Mouse (Mus musculus) myocyte (in vitro differentiated cells): ENCODE results near the gene Lmo3.

Experiments
- E2F4 ChIP-seq: IDR thresholded peaks from one replicate; pipeline ENCODE4 v1.6.1; 2011; ENCODE audit warnings: mild to moderate bottlenecking, control low read depth, moderate library complexity; ENCODE audit not compliant: insufficient read depth
- POLR2A ChIP-seq: IDR thresholded peaks from one replicate; pipeline ENCODE4 v1.6.1; 2011; ENCODE audit warnings: low read depth, mild to moderate bottlenecking, control low read depth, moderate library complexity; ENCODE audit not compliant: insufficient read length
- POLR2AphosphoS2 ChIP-seq: IDR thresholded peaks from one replicate; pipeline ENCODE4 v1.6.1; 2011; ENCODE audit warnings: low read depth, control low read depth; ENCODE audit not compliant: insufficient read length
- SRF ChIP-seq: IDR thresholded peaks from one replicate; pipeline ENCODE4 v1.6.1; 2011; ENCODE audit warnings: low read depth; ENCODE audit not compliant: control insufficient read depth, insufficient read length
- TCF12 ChIP-seq: IDR thresholded peaks from one replicate; pipeline ENCODE4 v1.6.1; 2011; ENCODE audit warnings: mild to moderate bottlenecking, control low read depth; ENCODE audit not compliant: poor library complexity, insufficient read depth, severe bottlenecking
- USF1 ChIP-seq: IDR thresholded peaks from one replicate; pipeline ENCODE4 v1.6.1; 2011; ENCODE audit warnings: low read depth, mild to moderate bottlenecking, control low read depth, moderate library complexity

DNA sequence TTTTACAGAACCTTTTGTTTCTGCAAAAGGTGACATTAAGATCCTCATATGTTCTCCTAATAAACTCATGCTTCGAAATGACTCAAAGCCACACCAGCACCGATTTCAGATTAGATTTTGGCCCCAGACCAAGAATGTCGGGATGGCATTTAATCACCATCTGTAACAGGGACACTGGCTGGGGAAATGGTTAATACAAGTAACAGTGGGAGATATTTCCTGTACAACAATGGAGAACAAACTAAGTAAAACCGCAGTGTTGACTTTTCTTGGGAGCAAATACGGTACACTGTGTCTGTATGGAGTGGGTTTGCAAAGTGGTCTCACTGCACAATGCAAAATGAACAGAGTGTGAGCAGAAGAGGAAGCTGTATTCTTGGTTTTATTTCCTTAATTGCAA is 217.7 kb downstream of the Lmo3 start:
- no peak for TF ChIP-seq USF1
- no peak for TF ChIP-seq POLR2A
- TF ChIP-seq SRF, result no peak
- TF ChIP-seq POLR2AphosphoS2, result no peak
- TF ChIP-seq E2F4, result no peak
- no peak for TF ChIP-seq TCF12
